Mouse (Mus musculus): Measurements from ENCODE around the gene Wdr90. TPM values are rescaled to one million over a fixed set of nuclear protein-coding genes. Genes with fewer than 3 reads are reported as not detected.

Wdr90 gene
- polyA plus RNA-seq (2015; fragmentation: Nextera tagmentation; extraction: Ambion mirVana), result 12.3 and 15.1 TPM in 2 replicates

- H3K27me3 ChIP-seq (replicated peaks), result no peaks in the 10 kb centered on the region
- peak within 1 kb of the TSS; percentile 75 for H3K27ac ChIP-seq (replicated peaks)
- ATAC-seq (ENCODE audit: extremely low read depth, insufficient number of reproducible peaks, low FRiP score, low TSS enrichment), result peak; percentile 75
- peaks cover 20% of the 10 kb centered on the region for H3K4me1 ChIP-seq
- no peaks in the 10 kb centered on the region for H3K9me3 ChIP-seq
- peak within 1 kb of the TSS; percentile 94 for H3K4me2 ChIP-seq
- peak within 1 kb of the TSS; percentile 74 for H3K4me3 ChIP-seq
- 3% methylated on average over 65 of the region's 65 CpGs for WGBS
- peaks cover 33% of the 10 kb centered on the region for H3K36me3 ChIP-seq
- peak within 1 kb of the TSS; percentile 89 for H3K9ac ChIP-seq
Observed at GRCm38 (mm10) chr17:25860832-25861703, at the start of gene Wdr90. TSS of gene Wdr90 (minus strand) at chr17:25861501.

GRCm38 (mm10) chr17:25907640-25908039 is 46.3 kb upstream of the Wdr90 start:
- Histone ChIP-seq H3K27me3 (replicated peaks) (no peaks in the 10 kb centered on the region), H3K9me3 (no peaks in the 10 kb centered on the region), H3K27ac (replicated peaks) (no peak overlapping the region), H3K4me3 (no peak overlapping the region), H3K4me2 (no peak overlapping the region), H3K4me1 (0 out of 2 replicates have a peak, but pooled peaks cover 2% of the 10 kb centered on the region), H3K36me3 (peaks cover 3% of the 10 kb centered on the region; the same call in 1 of the 2 replicates), H3K9ac (no peak overlapping the region)
- ATAC-seq (ENCODE audit: extremely low read depth, insufficient number of reproducible peaks, low FRiP score, low TSS enrichment), result no peak
- WGBS, result 90% methylated on average over 2 of the region's 2 CpGs

- Histone ChIP-seq H3K4me1 (no peaks in the 10 kb centered on the region), H3K9ac (no peak overlapping the region), H3K36me3 (peaks cover 22% of the 10 kb centered on the region), H3K27ac (replicated peaks) (no peak overlapping the region), H3K9me3 (no peaks in the 10 kb centered on the region), H3K4me2 (no peak overlapping the region), H3K27me3 (replicated peaks) (no peaks in the 10 kb centered on the region), H3K4me3 (no peak overlapping the region)
- no peak for ATAC-seq (ENCODE audit: extremely low read depth, insufficient number of reproducible peaks, low FRiP score, low TSS enrichment)
- 86% methylated on average over 3 of the region's 3 CpGs for WGBS
Observed at GRCm38 (mm10) chr17:25903061-25903460, 41.8 kb upstream of the Wdr90 start.

- no peak overlapping the region for H3K4me3 ChIP-seq
- H3K4me1 ChIP-seq, result peaks cover 10% of the 10 kb centered on the region
- H3K27ac ChIP-seq (replicated peaks), result no peak overlapping the region
- 95% methylated on average over 1 of the region's 1 CpGs for WGBS
- H3K9me3 ChIP-seq, result no peaks in the 10 kb centered on the region
- no peak for ATAC-seq (ENCODE audit: extremely low read depth, insufficient number of reproducible peaks, low FRiP score, low TSS enrichment)
- no peak overlapping the region for H3K9ac ChIP-seq
- H3K27me3 ChIP-seq (replicated peaks), result no peaks in the 10 kb centered on the region
- H3K4me2 ChIP-seq, result no peak overlapping the region
- peaks cover 19% of the 10 kb centered on the region for H3K36me3 ChIP-seq
Observed at GRCm38 (mm10) chr17:25900193-25900592, 38.9 kb upstream of the Wdr90 start.

- ATAC-seq (ENCODE audit: extremely low read depth, insufficient number of reproducible peaks, low FRiP score, low TSS enrichment), result no peak
- Histone ChIP-seq H3K27ac (replicated peaks) (no peak overlapping the region), H3K9ac (no peak overlapping the region), H3K4me1 (peaks cover 13% of the 10 kb centered on the region), H3K27me3 (replicated peaks) (no peaks in the 10 kb centered on the region), H3K36me3 (peaks cover 12% of the 10 kb centered on the region), H3K4me3 (no peak overlapping the region), H3K9me3 (no peaks in the 10 kb centered on the region), H3K4me2 (no peak overlapping the region)
- WGBS, result 50% methylated on average over 12 of the region's 12 CpGs
Observed at GRCm38 (mm10) chr17:25895891-25896290, 34.6 kb upstream of the Wdr90 start.

GRCm38 (mm10) chr17:25895415-25895814 is 34.1 kb upstream of the Wdr90 start:
- Histone ChIP-seq H3K4me2 (no peak overlapping the region), H3K27ac (replicated peaks) (no peak overlapping the region), H3K27me3 (replicated peaks) (no peaks in the 10 kb centered on the region), H3K9ac (no peak overlapping the region), H3K4me1 (peaks cover 13% of the 10 kb centered on the region), H3K4me3 (no peak overlapping the region), H3K36me3 (peaks cover 12% of the 10 kb centered on the region), H3K9me3 (no peaks in the 10 kb centered on the region)
- ATAC-seq (ENCODE audit: extremely low read depth, insufficient number of reproducible peaks, low FRiP score, low TSS enrichment), result no peak
- 54% methylated on average over 2 of the region's 2 CpGs for WGBS

GRCm38 (mm10) chr17:25893975-25894617 is 32.8 kb upstream of the Wdr90 start:
- WGBS, result 30% methylated on average over 2 of the region's 2 CpGs
- H3K27ac ChIP-seq (replicated peaks), result no peak overlapping the region

GRCm38 (mm10) chr17:25888837-25889236 is 27.5 kb upstream of the Wdr90 start:
- 84% methylated on average over 3 of the region's 3 CpGs for WGBS
- H3K4me1 ChIP-seq, result no peaks in the 10 kb centered on the region
- H3K9ac ChIP-seq, result no peak overlapping the region
- no peaks in the 10 kb centered on the region for H3K27me3 ChIP-seq (replicated peaks)
- H3K27ac ChIP-seq (replicated peaks), result no peak overlapping the region
- H3K4me3 ChIP-seq, result no peak overlapping the region
- no peak overlapping the region for H3K4me2 ChIP-seq
- H3K9me3 ChIP-seq, result no peaks in the 10 kb centered on the region
- peaks cover 50% of the 10 kb centered on the region for H3K36me3 ChIP-seq
- no peak for ATAC-seq (ENCODE audit: extremely low read depth, insufficient number of reproducible peaks, low FRiP score, low TSS enrichment)

More at GRCm38 (mm10) chr17:25893975-25894617, 32.8 kb upstream of the Wdr90 start:
- no peaks in the 10 kb centered on the region for H3K27me3 ChIP-seq (replicated peaks)
- H3K4me1 ChIP-seq, result peaks cover 13% of the 10 kb centered on the region
- no peak overlapping the region for H3K4me2 ChIP-seq
- ATAC-seq (ENCODE audit: extremely low read depth, insufficient number of reproducible peaks, low FRiP score, low TSS enrichment), result no peak
- H3K36me3 ChIP-seq, result peaks cover 18% of the 10 kb centered on the region
- H3K9ac ChIP-seq, result no peak overlapping the region
- no peak overlapping the region for H3K4me3 ChIP-seq
- H3K9me3 ChIP-seq, result no peaks in the 10 kb centered on the region

GRCm38 (mm10) chr17:25887467-25887866 is 26.2 kb upstream of the Wdr90 start:
- ATAC-seq (ENCODE audit: extremely low read depth, insufficient number of reproducible peaks, low FRiP score, low TSS enrichment), result no peak
- H3K27ac ChIP-seq (replicated peaks), result no peak overlapping the region
- H3K4me2 ChIP-seq, result no peak overlapping the region
- no peaks in the 10 kb centered on the region for H3K27me3 ChIP-seq (replicated peaks)
- no peaks in the 10 kb centered on the region for H3K4me1 ChIP-seq
- H3K36me3 ChIP-seq, result peaks cover 64% of the 10 kb centered on the region
- H3K9ac ChIP-seq, result no peak overlapping the region
- WGBS, result 78% methylated on average over 10 of the region's 10 CpGs
- no peak overlapping the region for H3K4me3 ChIP-seq
- no peaks in the 10 kb centered on the region for H3K9me3 ChIP-seq

GRCm38 (mm10) chr17:25886806-25887205 is 25.5 kb upstream of the Wdr90 start:
- H3K9ac ChIP-seq, result no peak overlapping the region
- no peak for ATAC-seq (ENCODE audit: extremely low read depth, insufficient number of reproducible peaks, low FRiP score, low TSS enrichment)
- no peaks in the 10 kb centered on the region for H3K27me3 ChIP-seq (replicated peaks)
- peaks cover under 1% of the 10 kb centered on the region; the same call in 1 of the 2 replicates for H3K4me1 ChIP-seq
- H3K27ac ChIP-seq (replicated peaks), result no peak overlapping the region
- H3K9me3 ChIP-seq, result no peaks in the 10 kb centered on the region
- peaks cover 69% of the 10 kb centered on the region for H3K36me3 ChIP-seq
- H3K4me3 ChIP-seq, result no peak overlapping the region
- no peak overlapping the region for H3K4me2 ChIP-seq

- H3K4me1 ChIP-seq, result peaks cover 11% of the 10 kb centered on the region
- H3K4me3 ChIP-seq, result no peak overlapping the region
- no peak overlapping the region for H3K4me2 ChIP-seq
- WGBS, result 71% methylated on average over 4 of the region's 4 CpGs
- H3K9ac ChIP-seq, result no peak overlapping the region
- no peaks in the 10 kb centered on the region for H3K27me3 ChIP-seq (replicated peaks)
- no peak overlapping the region for H3K27ac ChIP-seq (replicated peaks)
- no peak for ATAC-seq (ENCODE audit: extremely low read depth, insufficient number of reproducible peaks, low FRiP score, low TSS enrichment)
- H3K36me3 ChIP-seq, result peaks cover 72% of the 10 kb centered on the region
- no peaks in the 10 kb centered on the region for H3K9me3 ChIP-seq
Observed at GRCm38 (mm10) chr17:25885636-25886035, 24.3 kb upstream of the Wdr90 start.

Measured in heart, embryonic 13.5 days (tissue).